18 mouse cellular contexts compared by ENCODE assay signal in the genomic region with DNA sequence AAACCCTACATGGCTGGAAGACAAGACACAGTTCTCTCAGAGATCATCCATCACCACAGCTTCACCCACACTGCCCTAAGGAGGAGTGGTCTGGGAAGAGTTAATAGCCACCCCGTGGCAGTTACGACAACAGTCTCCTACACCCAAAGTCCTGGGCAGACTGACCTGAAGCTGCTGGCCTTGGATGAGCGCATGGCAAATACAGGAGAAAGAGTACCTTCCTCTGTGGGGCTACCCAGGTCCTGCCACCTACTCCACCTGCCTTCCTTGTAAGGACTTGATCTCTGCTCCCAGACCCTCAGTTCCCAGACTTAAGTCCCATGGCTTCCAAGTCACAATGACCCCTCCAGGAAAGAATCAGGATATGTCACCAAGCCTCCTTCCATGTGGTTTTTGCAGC.
DNase-seq lines count a peak whose midpoint lies in the region; TF ChIP-seq lines count a peak whose summit lies in the region.
"Had no signal": no experiment of that assay in that cellular context is flagged by ENCODE, and none has a peak within 500 bp of the region (broad histone marks: within the 10 kb centered on the region; RNA-seq: fewer than 3 reads in every experiment).

No protein-coding gene starts in this region.

- intact Hi-C loops in heart, postnatal 14 days (cut with DNase I): no loop called here

- no peak overlapping the region for H3K4me3 ChIP-seq in layer of hippocampus, adult 2 months
- H3K4me3 ChIP-seq: embryonic facial prominence, embryonic 13.5 days; embryonic facial prominence, embryonic 15.5 days; erythroblast, embryonic 14.5 days; forebrain, embryonic 12.5 days had no signal

- peak; percentile 73 for DNase-seq in heart, adult 11 months
- no peak for DNase-seq in heart, postnatal 14 days
- DNase-seq in layer of hippocampus, adult 2 months (ENCODE audit: low spot score in 2 of 2): no peak
- DNase-seq in layer of hippocampus, adult 8-10 months (ENCODE audit: low spot score in 2 of 2): no peak
- DNase-seq: adrenal gland, adult 2 months; adrenal gland, postnatal 10 days; adrenal gland, postnatal 25 days; cerebellum, adult 11 months; cerebellum, adult 18-20 months; cerebellum, adult 8-10 months; cerebellum, adult 9-11 months; cerebellum, postnatal 14 days; cerebellum, postnatal 36 days; embryo, embryonic 11 days had no signal

- H3K27ac ChIP-seq in layer of hippocampus, adult 2 months: peak overlapping the region; percentile 78; the same call in 1 of the 2 replicates
- H3K27ac ChIP-seq: embryonic facial prominence, embryonic 13.5 days; embryonic facial prominence, embryonic 15.5 days; forebrain, embryonic 12.5 days had no signal

- TF ChIP-seq CTCF in layer of hippocampus, adult 2 months (conservative IDR thresholded peaks at IDR 0.05): no peak
